Mouse (Mus musculus): ENCODE results near the gene Mesp2. TPM values are rescaled to one million over a fixed set of nuclear protein-coding genes. Genes with fewer than 3 reads are reported as not detected.

The Mesp2 gene
- total RNA-seq, 2 experiments from 2014 or later = 1.1 to 1.6 TPM

Other genes with a start within 250 kb of the Mesp2 start
- gene Rhcg, start 193.1 kb upstream of the Mesp2 start, total RNA-seq (2021) = 1 to 10 TPM; 1.1 to 1.2 TPM
- gene Ticrr, start 150.5 kb upstream of the Mesp2 start, total RNA-seq (2021) = under 1 TPM; 0.10 to 0.20 TPM
- gene Kif7, start 95.0 kb upstream of the Mesp2 start, total RNA-seq (2021) = 1 to 10 TPM; 1.9 to 2.3 TPM
- gene Plin1, start 77.8 kb upstream of the Mesp2 start, total RNA-seq (2021) = under 1 TPM; 0.22 to 0.35 TPM
- gene Pex11a, start 67.6 kb upstream of the Mesp2 start, total RNA-seq (2021) = 10 to 100 TPM; 10.3 to 10.9 TPM
- gene Wdr93, start 67.6 kb upstream of the Mesp2 start, total RNA-seq (2021) = under 1 TPM; 0.30 to 0.38 TPM
- under 1 TPM in 1 of 2 experiments, not detected in 1; 0.30 TPM for gene Mesp1, start 16.9 kb upstream of the Mesp2 start, total RNA-seq (2021)
- 1 to 10 TPM; 3.1 to 4.8 TPM for gene Anpep, start 50.3 kb downstream of the Mesp2 start, total RNA-seq (2021)
- 10 to 100 TPM; 47.4 to 49.6 TPM for gene Ap3s2, start 109.9 kb downstream of the Mesp2 start, total RNA-seq (2021)
- 10 to 100 TPM; 12.0 to 13.4 TPM for gene Arpin, start 124.6 kb downstream of the Mesp2 start, total RNA-seq (2021)
- gene Zfp710, start 214.1 kb downstream of the Mesp2 start, total RNA-seq (2021) = 10 to 100 TPM; 21.7 to 23.1 TPM

Measured in layer of hippocampus, postnatal 36 days (tissue).